23 mouse cellular contexts compared by ENCODE assay signal in the genomic region with DNA sequence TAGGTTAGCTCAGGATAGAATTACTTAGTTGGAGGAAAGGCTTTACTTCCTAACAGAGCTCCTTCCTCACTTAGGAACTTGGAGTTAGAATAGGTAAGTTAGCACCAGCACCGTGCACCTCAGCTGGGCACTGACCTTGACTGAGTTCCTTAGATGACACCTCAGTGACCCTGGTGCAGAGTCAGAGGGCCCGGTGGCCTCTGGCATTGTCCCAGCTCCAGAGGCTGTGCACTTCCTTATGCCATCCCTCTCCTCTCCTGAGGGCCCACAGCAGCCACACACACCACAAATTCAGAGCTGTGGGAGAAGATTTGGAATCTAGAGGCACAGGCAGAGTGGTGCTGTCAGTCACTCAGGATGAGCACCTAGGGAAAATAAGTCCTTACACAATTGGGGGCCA. TPM values are rescaled to one million over a fixed set of nuclear protein-coding genes. Genes with fewer than 3 reads are reported as not detected.
DNase-seq lines count a peak whose midpoint lies in the region; ATAC-seq and TF ChIP-seq lines count a peak whose summit lies in the region.
"Had no signal": no experiment of that assay in that cellular context is flagged by ENCODE, and none has a peak within 500 bp of the region (broad histone marks: within the 10 kb centered on the region; RNA-seq: fewer than 3 reads in every experiment).

No protein-coding gene starts in this region.

- H3K4me3 ChIP-seq in hindbrain, postnatal 0 days (ENCODE audit: low read length), result no peak overlapping the region
- no peak overlapping the region for H3K4me3 ChIP-seq in hindbrain, embryonic 16.5 days (ENCODE audit: low read length)
- H3K4me3 ChIP-seq: forebrain, embryonic 10.5 days; forebrain, embryonic 13.5 days; heart, adult 2 months; hindbrain, embryonic 10.5 days; hindbrain, embryonic 13.5 days had no signal

- WGBS in hindbrain, postnatal 0 days, result 82% methylated on average over 2 of the region's 2 CpGs
- 80% methylated on average over 2 of the region's 2 CpGs for WGBS in hindbrain, embryonic 16.5 days

- H3K9me3 ChIP-seq in hindbrain, postnatal 0 days (ENCODE audit: low read length), result no peaks in the 10 kb centered on the region
- peaks cover 6% of the 10 kb centered on the region for H3K9me3 ChIP-seq in hindbrain, embryonic 16.5 days (ENCODE audit: control insufficient read depth, low read length)
- H3K9me3 ChIP-seq: forebrain, embryonic 10.5 days; forebrain, embryonic 13.5 days; G1E; hindbrain, embryonic 13.5 days had no signal

- H3K4me2 ChIP-seq in hindbrain, postnatal 0 days (ENCODE audit: low read depth, low read length), result no peak overlapping the region
- H3K4me2 ChIP-seq in hindbrain, embryonic 16.5 days (ENCODE audit: low read length), result no peak overlapping the region
- H3K4me2 ChIP-seq: forebrain, embryonic 13.5 days; heart, embryonic 11.5 days; hindbrain, embryonic 13.5 days had no signal

- no peak for ATAC-seq in hindbrain, postnatal 0 days
- no peak for ATAC-seq in hindbrain, embryonic 16.5 days
- ATAC-seq: intestine, postnatal 0 days; Patski had no signal

- 0 out of 2 replicates have a peak overlapping the region, but pooled peaks have one; percentile 20 for H3K27ac ChIP-seq in hindbrain, postnatal 0 days
- H3K27ac ChIP-seq in hindbrain, embryonic 16.5 days (ENCODE audit: low read depth, low read length), result no peak overlapping the region
- H3K27ac ChIP-seq: forebrain, embryonic 10.5 days; forebrain, embryonic 13.5 days; heart, adult 2 months; hindbrain, embryonic 10.5 days; hindbrain, embryonic 13.5 days had no signal

- no peaks in the 10 kb centered on the region for H3K27me3 ChIP-seq in hindbrain, postnatal 0 days (ENCODE audit: insufficient read depth, low read length)
- H3K27me3 ChIP-seq in hindbrain, embryonic 16.5 days (replicated peaks; ENCODE audit: control insufficient read depth, insufficient read depth, low read length), result no peaks in the 10 kb centered on the region
- H3K27me3 ChIP-seq: CH12.LX; forebrain, embryonic 13.5 days; hindbrain, embryonic 13.5 days; Patski had no signal

- TF ChIP-seq CTCF in hindbrain, postnatal 0 days (IDR thresholded peaks at IDR 0.05; ENCODE audit: low read depth), result no peak

- H3K9ac ChIP-seq in hindbrain, postnatal 0 days (replicated peaks; ENCODE audit: low read length), result no peak overlapping the region
- H3K9ac ChIP-seq in hindbrain, embryonic 16.5 days (ENCODE audit: low read depth, low read length), result no peak overlapping the region
- H3K9ac ChIP-seq: forebrain, embryonic 13.5 days; hindbrain, embryonic 13.5 days had no signal

- 0 out of 2 replicates have a peak, but pooled peaks cover 4% of the 10 kb centered on the region for H3K4me1 ChIP-seq in hindbrain, postnatal 0 days (ENCODE audit: insufficient read depth, low read length)
- no peaks in the 10 kb centered on the region for H3K4me1 ChIP-seq in hindbrain, embryonic 16.5 days (ENCODE audit: control insufficient read depth, insufficient read depth, low read depth, low read length)
- H3K4me1 ChIP-seq: forebrain, embryonic 10.5 days; forebrain, embryonic 13.5 days; hindbrain, embryonic 10.5 days had no signal

- H3K36me3 ChIP-seq in hindbrain, postnatal 0 days (ENCODE audit: insufficient read depth, low read length), result peaks cover 21% of the 10 kb centered on the region
- H3K36me3 ChIP-seq in hindbrain, embryonic 16.5 days (ENCODE audit: control insufficient read depth, insufficient read depth, low read length), result peaks cover 28% of the 10 kb centered on the region

- DNase-seq in adrenal gland, postnatal 36 days, result peak; percentile 25 to 33
- no peak for DNase-seq in adrenal gland, adult 8-10 months
- DNase-seq in hindbrain, postnatal 0 days (ENCODE audit: low spot score), result no peak
- peak; percentile 6 for DNase-seq in thymus, postnatal 4 days
- DNase-seq in thymus, postnatal 25 days, result no peak
- DNase-seq in adipocyte (ENCODE audit: low spot score), result no peak
- DNase-seq: adrenal gland, postnatal 10 days; B cell, adult 2 months; cerebellum, adult 11-12 months; cerebellum, adult 8-10 months; gastrocnemius, postnatal 25 days; heart, adult 2 months; heart, postnatal 36 days had no signal

RNA-seq across cellular contexts. Expression of gene Lrrc8c, which starts 35.6 kb away (rescaled TPM):
- total RNA-seq in adrenal gland, postnatal 36 days (2021), result 10 to 100 TPM; 23.9 to 26.6 TPM
- total RNA-seq in adrenal gland, adult 8-10 months (2022), result 10 to 100 TPM; 16.8 to 28.0 (median 24.5) TPM
- 11.0 and 11.6 TPM in 2 replicates for total RNA-seq in hindbrain, postnatal 0 days (2014; rRNA removed)
- polyA plus RNA-seq in hindbrain, postnatal 0 days (2015; fragmentation: Nextera tagmentation; extraction: Ambion mirVana), result 10.7 and 11.6 TPM in 2 replicates
- polyA plus RNA-seq in hindbrain, embryonic 16.5 days (2015; fragmentation: Nextera tagmentation; extraction: Ambion mirVana), result 14.1 and 15.1 TPM in 2 replicates

Comparison
In these comparisons a context has a peak if more than half of its experiments do, and no peak if none do; other contexts are left out.
1. DNase-seq: peak in adrenal gland, postnatal 36 days (2 of 2) and thymus, postnatal 4 days (single experiment); none in adrenal gland, adult 8-10 months (single experiment), hindbrain, postnatal 0 days (single experiment), thymus, postnatal 25 days (single experiment) and adipocyte (single experiment).